Mouse (Mus musculus) MEL (cell line): ENCODE measurements around the gene Rxfp1.

ENCODE experiments used
- CHD1 ChIP-seq: IDR thresholded peaks from 2 replicates; pipeline ENCODE4 v1.6.1; 2012; ENCODE audit warnings: low read depth, mild to moderate bottlenecking, inconsistent platforms, low read length, improper control_type of control experiment
- CTCF ChIP-seq, 3 experiments: IDR thresholded peaks in 2 of 3; conservative IDR thresholded peaks in 1 of 3; 2 replicates each; pipeline ENCODE4 v1.5.1; 2011 to 2012; ENCODE audit warnings: low read length in 3 of 3, low read depth in 2 of 3, mild to moderate bottlenecking in 2 of 3, improper control_type of control experiment in 1 of 3, inconsistent platforms in 1 of 3, mixed read lengths in 1 of 3, moderate library complexity in 1 of 3; ENCODE audit not compliant: control insufficient read depth in 1 of 3, insufficient read depth in 1 of 3, poor library complexity in 1 of 3, severe bottlenecking in 1 of 3
- E2F4 ChIP-seq: IDR thresholded peaks from 2 replicates; pipeline ENCODE4 v1.6.1; 2011; ENCODE audit warnings: low read depth, low read length, improper control_type of control experiment, borderline replicate concordance
- MYC ChIP-seq: IDR thresholded peaks from 2 replicates; pipeline ENCODE4 v1.6.1; 2011; ENCODE audit warnings: low read depth, mild to moderate bottlenecking, low read length, improper control_type of control experiment, moderate library complexity
- NELFE ChIP-seq: IDR thresholded peaks from 2 replicates; pipeline ENCODE4 v1.6.1; 2011; ENCODE audit warnings: low read depth, low read length, improper control_type of control experiment
- POLR2A ChIP-seq, 2 experiments: IDR thresholded peaks; 2 replicates each; pipeline ENCODE4 v1.6.1; 2011 to 2012; ENCODE audit warnings: low read length in 2 of 2, mild to moderate bottlenecking in 2 of 2, control low read depth in 1 of 2, improper control_type of control experiment in 1 of 2, low read depth in 1 of 2, moderate library complexity in 1 of 2; ENCODE audit not compliant: control insufficient read depth in 1 of 2, insufficient read depth in 1 of 2, poor library complexity in 1 of 2
- POLR2AphosphoS2 ChIP-seq: IDR thresholded peaks from 2 replicates; pipeline ENCODE4 v1.6.1; 2011; ENCODE audit warnings: low read length, improper control_type of control experiment
- RCOR1 ChIP-seq: IDR thresholded peaks from 2 replicates; pipeline ENCODE4 v1.6.1; 2012; ENCODE audit warnings: low read depth, mild to moderate bottlenecking, inconsistent platforms, low read length, improper control_type of control experiment
- USF1 ChIP-seq: IDR thresholded peaks from 2 replicates; pipeline ENCODE4 v1.6.1; 2014; ENCODE audit warnings: low read depth, mild to moderate bottlenecking, inconsistent platforms, low read length, improper control_type of control experiment, moderate library complexity
- ZMIZ1 ChIP-seq: IDR thresholded peaks from 2 replicates; pipeline ENCODE4 v1.6.1; 2012; ENCODE audit warnings: low read depth, mild to moderate bottlenecking, inconsistent platforms, low read length, improper control_type of control experiment, moderate library complexity

- TF ChIP-seq ZMIZ1 (no peak), NELFE (no peak), POLR2A (IDR thresholded peaks at IDR 0.05; ENCODE audit: control insufficient read depth in 1 of 2, insufficient read depth in 1 of 2, low read depth in 1 of 2, low read length in 2 of 2, poor library complexity in 1 of 2) (no peak), CTCF (IDR thresholded peaks at IDR 0.05 in 2 of 3, conservative IDR thresholded peaks at IDR 0.05 in 1 of 3; ENCODE audit: control insufficient read depth in 1 of 3, insufficient read depth in 1 of 3, low read depth in 2 of 3, low read length in 3 of 3, poor library complexity in 1 of 3, severe bottlenecking in 1 of 3) (no peak), POLR2AphosphoS2 (no peak), E2F4 (no peak), USF1 (no peak), MYC (no peak), RCOR1 (no peak), CHD1 (no peak)
Observed at GRCm38 (mm10) chr3:79784362-79784736, 46.7 kb upstream of the Rxfp1 start.
